Mouse (Mus musculus): ENCODE measurements around the gene Rnf111. TPM values are rescaled to one million over a fixed set of nuclear protein-coding genes. Genes with fewer than 3 reads are reported as not detected.

The Rnf111 gene
- polyA plus RNA-seq, 1 experiment: 27.3 TPM

DNA sequence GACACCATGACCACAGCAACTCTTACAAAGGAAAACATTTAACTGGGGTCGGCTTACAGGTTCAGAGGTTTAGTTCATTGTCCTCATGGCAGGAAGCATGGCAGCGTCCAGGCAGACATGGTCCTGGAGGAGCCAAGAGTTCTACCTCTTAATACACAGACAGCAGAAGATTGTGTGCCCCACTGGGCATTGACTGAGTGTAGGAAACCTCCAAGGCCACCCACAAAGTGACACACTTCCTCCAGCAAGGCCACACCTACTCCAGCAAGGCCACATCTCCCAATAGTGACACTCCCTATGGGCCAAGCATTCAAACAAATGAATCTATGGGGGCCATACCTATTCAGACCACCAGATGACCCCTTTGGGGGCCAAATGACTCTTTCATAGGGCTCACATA lies 107.4 kb downstream of the Rnf111 start:
- DNase-seq (ENCODE audit: low spot score): no peak

DNA sequence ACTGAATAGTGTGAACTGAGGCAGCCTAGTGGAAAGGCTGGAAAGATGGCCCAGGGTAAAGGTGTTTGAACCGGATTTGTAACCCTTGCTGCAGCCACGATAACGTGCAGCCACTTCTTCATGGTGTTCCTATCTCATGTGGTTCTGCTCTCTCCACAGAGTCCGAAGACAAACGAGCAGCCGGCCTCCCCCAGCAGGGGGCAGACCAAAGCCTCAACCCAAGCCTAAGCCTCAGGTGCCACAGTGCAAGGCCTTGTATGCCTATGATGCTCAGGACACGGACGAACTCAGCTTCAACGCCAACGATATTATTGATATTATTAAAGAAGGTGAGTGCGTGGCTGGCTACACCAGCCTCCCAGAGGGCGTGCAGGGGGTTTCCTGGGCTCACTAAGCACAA lies 107.9 kb downstream of the Rnf111 start:
- no peak for DNase-seq (ENCODE audit: low spot score)

DNA sequence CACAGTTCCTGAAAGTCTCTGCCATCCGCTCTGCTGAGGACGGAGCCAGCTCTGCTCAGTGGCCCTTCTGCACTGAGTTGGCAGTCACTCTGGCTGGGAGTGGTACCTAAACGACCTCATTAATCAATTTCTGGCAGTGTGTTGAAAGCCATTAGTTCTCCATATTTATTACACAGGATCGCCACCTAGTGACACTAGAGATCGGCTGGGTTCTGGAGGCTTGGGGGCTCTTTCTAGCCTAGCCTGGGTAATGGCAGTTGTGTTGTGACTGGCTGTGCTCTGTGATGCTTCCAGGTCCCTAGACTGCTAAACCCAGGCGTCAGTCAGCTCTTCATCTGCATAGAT lies 111.0 kb downstream of the Rnf111 start:
- no peak for DNase-seq (ENCODE audit: low spot score)

DNA sequence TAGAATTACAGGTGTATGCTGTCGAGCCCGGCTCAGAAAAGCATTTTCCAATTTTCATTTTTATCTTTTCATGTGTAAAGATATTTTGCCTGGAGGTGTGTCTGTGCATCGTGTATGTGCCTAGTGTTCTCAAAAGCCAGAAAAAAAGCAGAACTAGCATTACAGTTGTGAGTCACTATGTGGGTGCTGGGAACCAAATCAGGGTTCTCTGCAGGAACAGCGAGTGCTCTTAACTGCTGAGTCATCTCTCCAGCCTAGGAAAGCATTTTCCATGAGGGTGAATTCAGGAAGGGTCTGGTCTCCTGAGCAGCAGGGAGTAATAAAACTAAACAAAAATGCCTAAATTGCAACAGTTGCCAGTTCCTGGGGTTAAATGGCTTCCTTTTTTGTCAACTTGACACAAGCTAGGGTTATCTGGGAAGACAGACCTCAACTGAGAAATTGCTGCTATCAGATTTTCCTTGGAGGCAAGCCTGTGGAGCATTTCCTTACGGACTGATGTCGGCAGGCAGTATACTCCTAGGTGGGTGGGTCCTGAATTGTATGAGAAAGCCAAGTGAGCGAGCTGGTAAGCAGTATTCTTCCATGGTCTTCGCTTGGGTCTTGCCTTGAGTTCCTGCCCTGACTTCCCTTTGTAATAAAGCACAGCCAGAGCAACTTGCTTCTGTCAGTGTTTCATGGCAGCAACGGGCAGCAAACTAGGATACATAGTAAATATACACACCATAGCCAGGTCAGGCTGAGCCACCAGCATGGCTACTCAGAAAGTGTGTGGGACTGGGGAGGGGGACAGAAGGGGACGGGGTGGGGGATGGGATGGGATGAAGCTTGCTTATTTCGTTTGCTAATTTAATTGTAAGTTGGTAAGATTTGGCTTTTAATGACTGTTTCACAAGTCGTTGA lies 111.6 kb downstream of the Rnf111 start:
- no peak for DNase-seq (ENCODE audit: low spot score)

DNA sequence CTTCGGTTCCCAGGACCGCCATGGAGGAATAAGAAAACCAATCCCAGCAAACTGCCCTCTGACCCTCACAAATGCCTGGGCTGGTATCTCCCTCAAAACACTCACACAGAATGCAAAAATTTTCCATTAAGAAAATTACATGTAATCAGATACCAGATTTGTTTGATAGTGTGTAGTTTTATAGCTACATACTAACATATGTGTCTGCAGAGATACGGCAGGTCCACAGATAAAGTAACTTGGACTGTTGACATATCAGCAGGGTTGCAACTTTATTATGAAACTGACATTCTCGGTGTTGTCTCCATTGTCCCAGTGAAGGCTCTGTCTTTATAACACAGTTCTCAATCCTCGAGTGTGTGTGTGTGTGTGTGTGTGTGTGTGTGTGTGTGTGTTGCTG lies 112.5 kb downstream of the Rnf111 start:
- no peak for DNase-seq (ENCODE audit: low spot score)

DNA sequence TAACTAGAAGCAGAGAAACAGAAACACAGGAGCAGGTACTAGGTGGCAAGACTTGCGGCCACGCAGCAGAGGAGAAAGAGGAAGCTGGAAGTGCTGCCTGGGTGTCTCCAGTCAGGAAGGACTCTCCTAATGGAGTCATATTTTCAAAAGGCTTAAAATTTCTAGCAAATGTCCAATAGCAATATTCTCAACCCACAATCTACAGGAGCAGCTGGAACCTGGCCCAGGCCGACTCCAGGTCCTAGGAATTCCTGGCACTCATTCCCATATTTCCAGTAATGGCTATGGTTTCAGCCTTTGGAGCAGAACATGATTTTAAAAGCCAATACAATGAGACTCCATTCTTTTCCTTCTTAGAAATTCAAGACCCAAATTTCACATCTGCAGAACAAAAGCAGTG lies 114.0 kb downstream of the Rnf111 start:
- DNase-seq (ENCODE audit: low spot score): no peak

DNA sequence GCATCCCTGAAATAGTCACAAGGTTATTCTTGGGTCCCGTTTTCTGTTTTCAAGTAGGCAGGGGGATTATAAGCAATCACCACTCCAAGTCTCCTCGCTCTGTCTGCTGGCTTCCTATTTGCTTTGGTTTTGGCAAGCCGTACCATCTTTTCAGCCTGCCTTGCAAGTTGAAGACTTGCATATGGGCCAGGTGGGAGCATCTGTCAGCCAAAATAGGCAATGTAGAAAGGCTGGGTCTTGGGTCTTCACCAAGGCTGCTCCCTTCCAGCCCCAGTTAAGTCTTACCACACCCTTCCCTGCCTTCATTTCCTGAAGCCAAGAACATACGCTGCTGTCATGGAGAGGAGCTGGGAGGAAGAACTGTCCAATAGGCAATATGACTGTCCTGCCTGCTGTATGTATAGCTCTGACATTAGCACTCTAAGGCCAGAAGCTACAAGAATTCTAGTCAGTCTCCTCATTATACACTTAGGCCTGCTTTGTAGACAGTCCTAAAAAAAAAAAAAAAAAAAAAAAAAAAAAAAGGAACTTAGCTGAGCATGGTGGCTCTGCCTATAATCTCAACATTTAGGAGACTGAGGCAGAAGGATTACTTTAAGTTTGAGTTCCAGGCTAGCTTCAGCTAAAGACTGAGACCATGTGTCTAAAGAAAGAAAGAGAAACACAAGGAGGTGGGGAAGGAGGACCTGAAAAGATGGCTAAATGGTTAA lies 116.0 kb downstream of the Rnf111 start:
- DNase-seq (ENCODE audit: low spot score): no peak

DNA sequence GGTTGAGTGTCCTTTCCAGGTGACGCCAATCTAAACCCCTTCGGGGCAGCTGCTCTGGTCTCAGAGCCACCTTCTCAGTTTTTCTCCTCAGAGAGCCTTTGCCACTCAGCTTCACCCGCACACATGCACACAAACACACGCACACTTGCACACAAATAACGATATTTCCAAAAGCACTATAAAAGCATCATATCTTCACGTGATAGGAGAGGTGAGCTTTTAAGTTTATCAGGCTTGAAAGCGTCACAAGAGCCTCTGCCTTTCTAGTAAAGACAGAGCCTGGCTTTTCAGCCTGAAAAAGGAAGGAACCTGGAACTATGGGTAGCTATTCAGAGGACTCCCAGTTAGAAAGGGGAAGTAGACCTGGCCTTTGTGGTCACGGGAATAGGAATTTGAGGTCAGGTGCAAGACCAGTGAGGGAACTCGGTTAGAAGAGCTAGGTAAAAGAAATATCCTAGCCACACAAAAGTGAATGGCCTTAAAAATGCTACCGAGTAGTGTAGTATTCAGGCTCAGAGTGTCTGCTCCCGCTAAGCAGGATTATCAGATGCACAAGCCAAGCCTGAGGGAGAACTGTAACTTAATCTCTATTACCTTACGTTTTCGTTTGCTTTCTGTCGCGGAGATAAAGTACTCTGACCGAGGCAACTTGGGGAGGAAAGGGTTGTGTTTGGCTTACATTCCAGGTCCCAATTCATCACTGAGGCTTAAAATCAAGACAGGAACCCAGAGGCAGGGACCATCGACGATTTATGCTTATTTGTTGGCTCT lies 118.4 kb downstream of the Rnf111 start:
- no peak for DNase-seq (ENCODE audit: low spot score)

DNA sequence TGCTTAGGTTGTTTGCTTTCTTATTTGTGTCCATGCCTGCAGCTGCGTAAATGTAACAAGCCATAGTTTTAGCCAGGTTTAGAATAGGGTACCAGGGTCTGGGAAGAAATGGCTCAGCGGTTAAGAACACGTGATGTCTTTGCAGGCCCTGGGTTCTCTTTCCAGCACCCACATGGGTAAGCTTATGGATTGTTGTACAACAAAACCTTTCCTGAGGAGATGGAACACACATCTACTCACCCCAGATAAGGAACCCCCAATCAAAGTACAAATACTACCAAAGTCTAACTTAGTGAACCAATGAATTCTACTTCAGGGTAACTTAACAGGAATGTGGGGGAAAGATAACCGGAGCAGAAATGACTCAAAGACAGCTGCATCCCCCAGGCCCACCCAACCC lies 119.0 kb downstream of the Rnf111 start:
- DNase-seq (ENCODE audit: low spot score): no peak

DNA sequence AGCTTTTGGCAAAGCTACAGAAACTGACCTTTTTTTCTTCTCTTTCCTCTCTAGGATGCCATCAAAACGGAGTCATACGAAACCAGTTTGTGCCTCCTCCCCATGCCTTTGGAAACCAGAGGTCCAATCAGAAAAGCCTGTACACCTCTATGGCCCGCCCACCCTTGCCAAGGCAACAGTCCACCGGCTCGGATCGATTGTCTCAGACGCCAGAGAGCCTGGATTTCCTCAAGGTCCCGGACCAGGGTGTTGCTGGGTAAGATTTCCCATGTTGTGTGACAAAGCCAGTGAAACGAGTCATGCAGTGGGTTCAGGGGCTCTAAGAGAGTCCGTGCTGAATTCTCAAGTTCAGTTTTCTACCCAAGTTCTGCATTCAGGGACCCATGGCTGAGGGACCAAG lies 119.8 kb downstream of the Rnf111 start:
- DNase-seq (ENCODE audit: low spot score): no peak

DNA sequence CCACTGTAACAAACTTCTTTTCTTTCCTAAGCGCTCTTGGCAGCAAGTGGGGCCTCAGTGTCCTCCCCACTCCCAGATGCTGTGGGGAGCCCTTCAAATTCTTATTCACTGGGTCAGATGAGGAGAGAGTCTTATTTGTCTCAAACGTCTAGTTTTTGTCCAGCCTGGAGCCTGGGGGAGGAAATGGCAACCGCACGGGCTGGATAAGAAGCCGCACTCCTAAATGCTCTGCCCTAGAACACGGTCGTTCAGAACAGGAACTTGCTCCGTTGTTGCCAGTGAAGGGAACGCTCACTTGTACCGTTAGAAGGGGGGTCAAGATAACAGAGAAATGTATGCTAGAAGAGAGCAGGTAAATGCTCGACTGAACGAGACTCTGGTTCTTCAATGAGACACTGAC lies 121.4 kb downstream of the Rnf111 start:
- no peak for DNase-seq (ENCODE audit: low spot score)

DNA sequence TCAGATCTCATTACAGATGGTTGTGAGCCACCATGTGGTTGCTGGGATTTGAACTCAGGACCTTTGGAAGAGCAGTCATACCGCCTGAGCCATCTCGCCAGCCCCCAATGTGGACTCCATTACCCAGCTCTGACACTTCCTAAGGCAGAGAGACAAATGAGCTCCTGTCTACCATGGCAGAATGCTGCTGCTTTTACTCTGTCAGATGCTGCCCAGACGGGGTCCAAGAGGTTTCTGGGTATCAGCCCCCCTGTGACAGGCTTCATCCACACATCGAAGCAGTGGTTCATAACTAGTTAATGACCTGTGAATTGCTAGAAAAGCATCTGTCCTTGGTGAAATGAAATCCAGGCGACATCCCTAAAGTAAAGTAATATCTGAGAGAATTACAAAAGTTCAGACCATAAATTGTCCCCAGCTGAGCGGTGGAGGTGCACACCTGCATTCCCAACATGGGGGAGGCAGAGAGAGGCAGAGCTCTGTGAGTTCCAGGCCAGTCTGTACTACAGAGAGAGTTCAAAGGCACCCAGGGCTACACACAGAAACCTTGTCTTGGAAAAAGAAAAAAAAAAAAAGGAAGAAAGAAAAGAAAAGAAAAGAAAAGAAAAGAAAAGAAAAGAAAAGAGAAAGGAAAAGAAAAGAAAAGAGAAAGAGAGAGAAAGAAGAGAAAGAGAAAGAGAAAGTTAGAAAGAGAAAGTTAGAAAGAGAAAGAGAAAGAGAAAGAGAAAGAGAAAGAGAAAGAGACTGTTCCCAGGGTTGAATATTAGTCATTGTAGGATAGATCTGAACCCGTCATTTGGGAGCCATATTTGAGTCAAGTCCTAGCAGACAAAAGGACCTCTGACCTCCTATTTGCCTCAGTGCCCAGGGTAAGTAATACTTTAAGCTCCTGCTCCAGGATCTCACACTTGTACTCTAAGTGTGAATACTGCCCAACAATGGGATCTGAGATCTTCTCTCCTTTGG lies 123.7 kb downstream of the Rnf111 start:
- no peak for DNase-seq (ENCODE audit: low spot score)

Other genes starting within 250 kb of the Rnf111 start
- gene Ccnb2, start 82.2 kb downstream of the Rnf111 start, polyA plus RNA-seq (2012; rRNA removed): 3.1 and 4.1 TPM in 2 replicates
- 36.6 and 40.4 TPM in 2 replicates for gene Sltm, start 39.0 kb upstream of the Rnf111 start, polyA plus RNA-seq (2012; rRNA removed)
- 1.5 and 1.7 TPM in 2 replicates for gene Gm10642, start 152.5 kb upstream of the Rnf111 start, polyA plus RNA-seq (2012; rRNA removed)
- 16.0 and 16.5 TPM in 2 replicates for gene Mindy2, start 153.4 kb upstream of the Rnf111 start, polyA plus RNA-seq (2012; rRNA removed)
- 57.7 and 63.5 TPM in 2 replicates for gene Adam10, start 175.3 kb upstream of the Rnf111 start, polyA plus RNA-seq (2012; rRNA removed)

Data from urinary bladder, adult 2 months (tissue).